Mouse (Mus musculus) intestine, embryonic 14.5 days (tissue): ENCODE data around the gene Ppp1r10. TPM values are rescaled to one million over a fixed set of nuclear protein-coding genes. Genes with fewer than 3 reads are reported as not detected.

Source experiments
- ATAC-seq: fragments of 200-750 bp; cut with Nextera tagmentation; replicated peaks from 2 replicates; pipeline ENCODE4 v1.8.0; 2017; ENCODE audit warnings: low read depth, moderate number of reproducible peaks, moderate TSS enrichment, moderate library complexity; ENCODE audit not compliant: low FRiP score, low TSS enrichment
- DNase-seq: peaks from one replicate; pipeline ENCODE4 v3.0.0-alpha.2; 2018; ENCODE audit warnings: low spot score
- H3K27ac ChIP-seq: fragments of 300-500 bp; sonication (generic); 2 replicates; pipeline ENCODE4 v1.5.1; 2014; ENCODE audit warnings: low read depth, mild to moderate bottlenecking, control low read depth
- H3K27me3 ChIP-seq: fragments of 300-500 bp; sonication (generic); replicated peaks from 2 replicates; pipeline ENCODE4 v1.6.1; 2014; ENCODE audit warnings: low read length, control low read depth; ENCODE audit not compliant: control insufficient read depth, insufficient read depth
- H3K36me3 ChIP-seq: fragments of 300-500 bp; sonication (generic); 2 replicates; pipeline ENCODE4 v1.6.1; 2014; ENCODE audit warnings: low read length, control low read depth; ENCODE audit not compliant: control insufficient read depth, insufficient read depth
- H3K4me1 ChIP-seq: fragments of 300-500 bp; sonication (generic); replicated peaks from 2 replicates; pipeline ENCODE4 v1.6.1; 2014; ENCODE audit warnings: low read length, control low read depth, mixed read lengths; ENCODE audit not compliant: control insufficient read depth, insufficient read depth
- H3K4me2 ChIP-seq: fragments of 300-500 bp; sonication (generic); 2 replicates; pipeline ENCODE4 v1.6.1; 2014; ENCODE audit warnings: low read length
- H3K4me3 ChIP-seq: fragments of 300-500 bp; sonication (generic); 2 replicates; pipeline ENCODE4 v1.5.1; 2014; ENCODE audit warnings: low read depth, low read length, control low read depth, mixed read lengths
- H3K9ac ChIP-seq: fragments of 300-500 bp; sonication (generic); 2 replicates; pipeline ENCODE4 v1.6.1; 2014; ENCODE audit warnings: mild to moderate bottlenecking, low read length
- H3K9me3 ChIP-seq: fragments of 300-500 bp; sonication (generic); 2 replicates; pipeline ENCODE4 v1.6.1; 2016; ENCODE audit warnings: low read length, control low read depth; ENCODE audit not compliant: control insufficient read depth
- WGBS: fragments of 180-500 bp; shearing (Covaris S2); extraction: QIAGEN DNeasy Blood & Tissue Kit; methylation state at CpG from one replicate; pipeline ENCODE4 v1.1.7; 2014; 5-methylcytosine and 5-hydroxymethylcytosine counted together
- polyA plus RNA-seq: library from polyadenylated mRNA; unstranded; fragments of >200 nt; fragmentation: Nextera tagmentation; extraction: Ambion mirVana; gene quantifications from 2 replicates; pipeline ENCODE4 v1.2.1, GENCODE M21; 2014

Ppp1r10 gene
- polyA plus RNA-seq, 1 experiment from 2014 or later = 33.8 TPM

GRCm38 (mm10) chr17:35954665-35955064, 38.4 kb downstream of the Ppp1r10 start:
- Histone ChIP-seq H3K36me3 (peaks cover 42% of the 10 kb centered on the region), H3K27me3 (no peaks in the 10 kb centered on the region), H3K9me3 (no peaks in the 10 kb centered on the region), H3K4me3 (no peak overlapping the region), H3K27ac (no peak overlapping the region), H3K4me2 (no peak overlapping the region), H3K9ac (no peak overlapping the region), H3K4me1 (no peaks in the 10 kb centered on the region)
- DNase-seq (no peak), ATAC-seq (no peak)
- 79% methylated on average over 8 of the region's 8 CpGs for WGBS

- Histone ChIP-seq H3K27ac (no peak overlapping the region), H3K36me3 (peaks cover 82% of the 10 kb centered on the region), H3K4me2 (no peak overlapping the region), H3K4me1 (no peaks in the 10 kb centered on the region), H3K9ac (no peak overlapping the region), H3K27me3 (no peaks in the 10 kb centered on the region), H3K4me3 (no peak overlapping the region), H3K9me3 (no peaks in the 10 kb centered on the region)
- 96% methylated on average over 15 of the region's 15 CpGs for WGBS
- ATAC-seq = no peak
- no peak for DNase-seq
Measured at GRCm38 (mm10) chr17:35958533-35959223, 42.4 kb downstream of the Ppp1r10 start.

- Histone ChIP-seq H3K4me2 (no peak overlapping the region), H3K9me3 (no peaks in the 10 kb centered on the region), H3K9ac (no peak overlapping the region), H3K4me1 (peaks cover 3% of the 10 kb centered on the region; the same call in 1 of the 2 replicates), H3K4me3 (no peak overlapping the region), H3K36me3 (peaks cover 79% of the 10 kb centered on the region), H3K27ac (no peak overlapping the region), H3K27me3 (no peaks in the 10 kb centered on the region)
- DNase-seq (no peak), ATAC-seq (no peak)
- 93% methylated on average over 10 of the region's 10 CpGs for WGBS
Measured at GRCm38 (mm10) chr17:35963279-35963678, 47.0 kb downstream of the Ppp1r10 start.

- H3K4me1 ChIP-seq = peaks cover 10% of the 10 kb centered on the region
- 94% methylated on average over 2 of the region's 2 CpGs for WGBS
- no peak for ATAC-seq
Measured at GRCm38 (mm10) chr17:35967621-35968020, 51.4 kb downstream of the Ppp1r10 start.

GRCm38 (mm10) chr17:35969418-35970389, 53.5 kb downstream of the Ppp1r10 start, which contains the start of gene Abcf1:
Abcf1 (minus strand) TSS chr17:35969761.
- WGBS = under 1% methylated on average over 68 of the region's 68 CpGs
- Histone ChIP-seq H3K9me3 (no peaks in the 10 kb centered on the region), H3K4me2 (peak within 1 kb of the TSS; percentile 93), H3K27ac (peak within 1 kb of the TSS; percentile 34), H3K4me1 (peaks cover 10% of the 10 kb centered on the region), H3K4me3 (peak within 1 kb of the TSS; percentile 87), H3K36me3 (peaks cover 37% of the 10 kb centered on the region), H3K27me3 (no peaks in the 10 kb centered on the region), H3K9ac (peak within 1 kb of the TSS; percentile 65)
- ATAC-seq (peak; percentile 96), DNase-seq (peak; percentile 99)

More at GRCm38 (mm10) chr17:35967621-35968020, 51.4 kb downstream of the Ppp1r10 start:
- Histone ChIP-seq H3K27me3 (no peaks in the 10 kb centered on the region), H3K4me3 (no peak overlapping the region), H3K36me3 (peaks cover 43% of the 10 kb centered on the region), H3K9ac (no peak overlapping the region), H3K27ac (no peak overlapping the region), H3K9me3 (no peaks in the 10 kb centered on the region), H3K4me2 (no peak overlapping the region)
- no peak for DNase-seq

GRCm38 (mm10) chr17:35972131-35972530, 55.9 kb downstream of the Ppp1r10 start:
- ATAC-seq = no peak
- Histone ChIP-seq H3K27me3 (no peaks in the 10 kb centered on the region), H3K9me3 (no peaks in the 10 kb centered on the region), H3K4me1 (peaks cover 10% of the 10 kb centered on the region), H3K9ac (no peak overlapping the region), H3K4me2 (no peak overlapping the region), H3K4me3 (no peak overlapping the region), H3K36me3 (peaks cover 40% of the 10 kb centered on the region), H3K27ac (no peak overlapping the region)
- no peak for DNase-seq
- WGBS = 57% methylated on average over 1 of the region's 1 CpGs

- H3K36me3 ChIP-seq = peaks cover 46% of the 10 kb centered on the region
- under 1% methylated on average over 41 of the region's 41 CpGs for WGBS
- H3K4me1 ChIP-seq = peaks cover 15% of the 10 kb centered on the region
- H3K27ac ChIP-seq = peak overlapping the region; percentile 98
- no peaks in the 10 kb centered on the region for H3K9me3 ChIP-seq
- peak overlapping the region; percentile 74 for H3K9ac ChIP-seq
- H3K4me3 ChIP-seq = peak overlapping the region; percentile 98
- H3K27me3 ChIP-seq = no peaks in the 10 kb centered on the region
- DNase-seq (no peak), ATAC-seq (peak; percentile 78)
- peak overlapping the region; percentile 89 for H3K4me2 ChIP-seq
Measured at GRCm38 (mm10) chr17:35978811-35979400, 62.7 kb downstream of the Ppp1r10 start.
